Comparison of ENCODE assay signal across 9 mouse cellular contexts in genomic region chr8:71741226-71741625, GRCm38 (mm10). TPM values are rescaled to one million over a fixed set of nuclear protein-coding genes. Genes with fewer than 3 reads are reported as not detected.
DNase-seq lines count a peak whose midpoint lies in the region; ATAC-seq lines count a peak whose summit lies in the region.
"Had no signal": no experiment of that assay in that cellular context is flagged by ENCODE, and none has a peak within 500 bp of the region (broad histone marks: within the 10 kb centered on the region; RNA-seq: fewer than 3 reads in every experiment).

No protein-coding gene starts in this region.

- H3K4me3 ChIP-seq in megakaryocyte, embryonic 14.5 days (replicated peaks), result peak overlapping the region; percentile 64
- no peak overlapping the region for H3K4me3 ChIP-seq in hindbrain, embryonic 11.5 days (ENCODE audit: low read depth, low read length)
- H3K4me3 ChIP-seq in liver, embryonic 13.5 days (replicated peaks), result no peak overlapping the region
- H3K4me3 ChIP-seq: erythroblast, embryonic 14.5 days had no signal

- H3K4me2 ChIP-seq in hindbrain, embryonic 11.5 days (replicated peaks; ENCODE audit: low read depth, low read length), result no peak overlapping the region; the same call in 1 of the 2 replicates
- H3K4me2 ChIP-seq in liver, embryonic 13.5 days, result peak overlapping the region; percentile 43

- H3K9ac ChIP-seq in hindbrain, embryonic 11.5 days (ENCODE audit: low read depth, low read length), result no peak overlapping the region
- no peak overlapping the region for H3K9ac ChIP-seq in liver, embryonic 13.5 days

- H3K4me1 ChIP-seq in megakaryocyte, embryonic 14.5 days, result peaks cover 21% of the 10 kb centered on the region
- H3K4me1 ChIP-seq in hindbrain, embryonic 11.5 days (replicated peaks; ENCODE audit: control insufficient read depth, insufficient read depth, low read length), result no peaks in the 10 kb centered on the region
- H3K4me1 ChIP-seq in liver, embryonic 13.5 days (replicated peaks), result peaks cover 7% of the 10 kb centered on the region; the same call in 1 of the 2 replicates

- DNase-seq in hindbrain, embryonic 11.5 days (ENCODE audit: low spot score), result no peak
- DNase-seq in liver, embryonic 13.5 days, result no peak
- no peak for DNase-seq in thymus, postnatal 10 days (ENCODE audit: low spot score in 2 of 2)
- DNase-seq in layer of hippocampus, adult 18-20 months (ENCODE audit: low spot score in 2 of 2), result no peak
- DNase-seq: thymus, postnatal 14 days had no signal

- H3K27me3 ChIP-seq in megakaryocyte, embryonic 14.5 days (replicated peaks), result peaks cover 7% of the 10 kb centered on the region
- no peaks in the 10 kb centered on the region; the same call in 1 of the 2 replicates for H3K27me3 ChIP-seq in hindbrain, embryonic 11.5 days (ENCODE audit: control insufficient read depth, insufficient read depth, low read length)
- H3K27me3 ChIP-seq in liver, embryonic 13.5 days, result peaks cover 4% of the 10 kb centered on the region; the same call in 1 of the 2 replicates

- no peak for ATAC-seq in megakaryocyte, adult 5-6 weeks (ENCODE audit: poor library complexity, severe bottlenecking)
- ATAC-seq in hindbrain, embryonic 11.5 days (ENCODE audit: low FRiP score), result peak; percentile 26; the same call in 1 of the 2 replicates
- no peak for ATAC-seq in liver, embryonic 13.5 days (ENCODE audit: low read depth)
- ATAC-seq in activated CD4-positive, CD25-positive, alpha-beta regulatory T cell, adult 4 months, result no peak

- WGBS in hindbrain, embryonic 11.5 days, result 26% methylated on average over 3 of the region's 3 CpGs
- 53% methylated on average over 3 of the region's 3 CpGs for WGBS in liver, embryonic 13.5 days (ENCODE audit: insufficient replicate concordance)

- H3K36me3 ChIP-seq in megakaryocyte, embryonic 14.5 days (replicated peaks; ENCODE audit: low read length), result no peaks in the 10 kb centered on the region
- H3K36me3 ChIP-seq in hindbrain, embryonic 11.5 days (ENCODE audit: control insufficient read depth, insufficient read depth, low read length), result no peaks in the 10 kb centered on the region
- H3K36me3 ChIP-seq in liver, embryonic 13.5 days, result no peaks in the 10 kb centered on the region

- H3K9me3 ChIP-seq in megakaryocyte, embryonic 14.5 days, result no peaks in the 10 kb centered on the region
- H3K9me3 ChIP-seq in hindbrain, embryonic 11.5 days (ENCODE audit: control insufficient read depth, low read length), result no peaks in the 10 kb centered on the region
- no peaks in the 10 kb centered on the region for H3K9me3 ChIP-seq in liver, embryonic 13.5 days (replicated peaks)

- no peak overlapping the region for H3K27ac ChIP-seq in hindbrain, embryonic 11.5 days (ENCODE audit: low read depth, low read length)
- no peak overlapping the region for H3K27ac ChIP-seq in liver, embryonic 13.5 days

RNA-seq across cellular contexts. Expression of gene Fcho1, which starts 15.7 kb away (rescaled TPM):
- polyA plus RNA-seq in megakaryocyte, embryonic 14.5 days (2012; ENCODE audit: insufficient read depth, low replicate concordance), result 48.6 and 69.2 TPM in 2 replicates
- total RNA-seq in megakaryocyte, adult 5-6 weeks (2015), result 28.4 and 30.9 TPM in 2 replicates
- 39.6 and 41.2 TPM in 2 replicates for total RNA-seq in megakaryocyte, adult 5-6 weeks (2017)
- polyA plus RNA-seq in hindbrain, embryonic 11.5 days (2014; fragmentation: Nextera tagmentation; extraction: Ambion mirVana), result 13.6 and 15.0 TPM in 2 replicates
- polyA plus RNA-seq in liver, embryonic 13.5 days (2015; fragmentation: Nextera tagmentation; extraction: Ambion mirVana), result 16.6 and 16.9 TPM in 2 replicates
- total RNA-seq in layer of hippocampus, adult 18-20 months (2021), result 10 to 100 TPM; 94.9 to 99.9 TPM
- 10 to 100 TPM; 55.0 to 72.9 TPM for polyA plus RNA-seq in activated CD4-positive, CD25-positive, alpha-beta regulatory T cell, adult 4 months (2017; shearing (Covaris generic))

RNA-seq across cellular contexts. Expression of gene B3gnt3, which starts 39.6 kb away (rescaled TPM):
- 0.77 TPM in 1 of 2 replicates, not detected in the other for polyA plus RNA-seq in megakaryocyte, embryonic 14.5 days (2012; ENCODE audit: insufficient read depth, low replicate concordance)
- total RNA-seq in megakaryocyte, adult 5-6 weeks (2015), result 0.36 and 0.89 TPM in 2 replicates
- total RNA-seq in megakaryocyte, adult 5-6 weeks (2017), result 0.18 TPM in 1 of 2 replicates, not detected in the other
- 0.36 and 0.45 TPM in 2 replicates for polyA plus RNA-seq in hindbrain, embryonic 11.5 days (2014; fragmentation: Nextera tagmentation; extraction: Ambion mirVana)
- polyA plus RNA-seq in liver, embryonic 13.5 days (2015; fragmentation: Nextera tagmentation; extraction: Ambion mirVana), result 3.5 and 3.7 TPM in 2 replicates
- total RNA-seq in layer of hippocampus, adult 18-20 months (2021), result under 1 TPM; 0.33 to 0.59 TPM
- polyA plus RNA-seq in activated CD4-positive, CD25-positive, alpha-beta regulatory T cell, adult 4 months (2017; shearing (Covaris generic)), result 1 to 10 TPM; 3.3 to 3.8 TPM

RNA-seq across cellular contexts. Expression of gene Insl3, which starts 52.2 kb away (rescaled TPM):
- 241 and 376 TPM in 2 replicates for polyA plus RNA-seq in megakaryocyte, embryonic 14.5 days (2012; ENCODE audit: insufficient read depth, low replicate concordance)
- total RNA-seq in megakaryocyte, adult 5-6 weeks (2015), result 2.9 and 4.2 TPM in 2 replicates
- total RNA-seq in megakaryocyte, adult 5-6 weeks (2017), result 1.1 and 2.4 TPM in 2 replicates
- polyA plus RNA-seq in hindbrain, embryonic 11.5 days (2014; fragmentation: Nextera tagmentation; extraction: Ambion mirVana), result 0.35 and 0.37 TPM in 2 replicates
- 0.67 and 1.1 TPM in 2 replicates for polyA plus RNA-seq in liver, embryonic 13.5 days (2015; fragmentation: Nextera tagmentation; extraction: Ambion mirVana)
- 1 to 10 TPM; 1.7 to 1.8 TPM for total RNA-seq in layer of hippocampus, adult 18-20 months (2021)
- 10 to 100 TPM; 16.4 to 23.9 TPM for polyA plus RNA-seq in activated CD4-positive, CD25-positive, alpha-beta regulatory T cell, adult 4 months (2017; shearing (Covaris generic))
